Mouse (Mus musculus) kidney, adult 2 months (tissue): ENCODE measurements around the gene Hist1h2aa. TPM values are rescaled to one million over a fixed set of nuclear protein-coding genes. Genes with fewer than 3 reads are reported as not detected.
A peak's percentile ranks its signal among the peaks of the same experiment; 100 is the strongest.

Experiments used
- DNase-seq: peaks from one replicate; pipeline ENCODE4 v3.0.0; 2021
- H3K27ac ChIP-seq: fragments of 200-500 bp; 2 replicates; pipeline ENCODE4 v1.5.1; 2012; ENCODE audit warnings: low read depth, low read length, control low read depth, inconsistent platforms; ENCODE audit not compliant: insufficient read depth
- H3K27me3 ChIP-seq: fragments of 200-500 bp; replicated peaks from 2 replicates; pipeline ENCODE4 v1.6.1; 2012; ENCODE audit warnings: mild to moderate bottlenecking, moderate library complexity, low read length, inconsistent platforms; ENCODE audit not compliant: control insufficient read depth, insufficient read depth
- H3K36me3 ChIP-seq: fragments of 200-500 bp; 2 replicates; pipeline ENCODE4 v1.6.1; 2012; ENCODE audit warnings: mild to moderate bottlenecking, moderate library complexity, low read length, inconsistent platforms; ENCODE audit not compliant: control insufficient read depth, insufficient read depth
- H3K4me1 ChIP-seq: fragments of 200-500 bp; 2 replicates; pipeline ENCODE4 v1.6.1; 2011; ENCODE audit warnings: low read length; ENCODE audit not compliant: control insufficient read depth, insufficient read depth
- H3K4me3 ChIP-seq: fragments of 200-500 bp; 2 replicates; pipeline ENCODE4 v1.5.1; 2011; ENCODE audit warnings: mild to moderate bottlenecking, low read depth, low read length, control low read depth; ENCODE audit not compliant: insufficient read depth
- CTCF ChIP-seq: fragments of 200-500 bp; conservative IDR thresholded peaks from 2 replicates; pipeline ENCODE4 v1.5.1; 2011; ENCODE audit warnings: low read depth, mild to moderate bottlenecking, control low read depth, low read length, moderate library complexity, mixed read lengths; ENCODE audit not compliant: insufficient read depth, insufficient read length
- POLR2A ChIP-seq: fragments of 200-500 bp; IDR thresholded peaks from one replicate; pipeline ENCODE4 v1.6.1; 2011; ENCODE audit warnings: low read depth, low read length, control low read depth
- WGBS: fragments of 180-500 bp; shearing (Covaris S2); methylation state at CpG from one replicate; pipeline ENCODE4 v1.1.7; 2018; 5-methylcytosine and 5-hydroxymethylcytosine counted together
- polyA plus RNA-seq: library from polyadenylated mRNA; depleted of rRNA; stranded (reverse); fragments of >200 nt; gene quantifications from 2 replicates; pipeline ENCODE4 v1.2.3, GENCODE M21; 2012; rRNA removed

Hist1h2aa gene
- not detected in 2 replicates for polyA plus RNA-seq

DNA sequence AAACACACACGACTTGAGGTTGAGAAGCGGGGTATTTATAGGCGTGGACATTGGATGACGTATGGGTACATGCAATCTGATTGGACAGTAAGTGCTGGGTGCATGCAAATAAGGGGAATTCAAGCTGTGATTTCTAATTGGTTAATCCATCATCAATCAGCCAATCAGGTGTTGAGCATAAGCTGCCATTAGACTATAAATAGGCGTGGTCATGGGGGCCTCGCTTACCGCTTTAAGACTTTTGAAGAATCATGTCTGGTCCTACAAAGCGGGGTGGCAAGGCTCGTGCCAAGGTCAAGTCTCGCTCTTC is at the start of gene Hist1h2aa:
Gene Hist1h2aa (plus strand): TSS at position 252 of the 310 bp plus-strand sequence.
- Histone ChIP-seq H3K36me3 (no peaks in the 10 kb centered on the region), H3K4me3 (no peak within 1 kb of the TSS), H3K27me3 (no peaks in the 10 kb centered on the region), H3K27ac (no peak within 1 kb of the TSS), H3K4me1 (no peaks in the 10 kb centered on the region)
- TF ChIP-seq POLR2A, result no peak
- TF ChIP-seq CTCF, result no peak
- 95% methylated on average over 10 of the region's 10 CpGs for WGBS
- DNase-seq, result no peak

DNA sequence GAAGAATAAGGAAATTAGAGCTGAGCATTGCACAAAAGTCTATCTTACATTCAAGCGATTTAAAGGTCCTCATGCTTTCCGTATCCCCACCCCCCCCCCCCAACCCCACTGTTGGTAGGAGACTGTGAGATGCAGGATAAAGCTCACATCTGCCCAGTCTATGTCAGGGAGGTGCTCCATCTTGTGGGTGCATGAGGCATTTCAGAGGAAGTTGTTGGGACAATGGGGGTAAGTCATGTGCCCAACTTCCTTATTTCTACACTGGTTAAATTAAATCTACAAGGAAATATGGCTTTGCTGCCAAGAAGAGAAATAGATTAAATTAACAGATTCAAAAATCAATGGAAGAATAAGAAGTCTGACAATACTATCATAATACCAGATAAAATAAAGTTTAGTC is 48.7 kb upstream of the Hist1h2aa start:
- DNase-seq, result peak; percentile 25
- H3K4me3 ChIP-seq, result no peak overlapping the region
- no peaks in the 10 kb centered on the region for H3K27me3 ChIP-seq
- peaks cover 11% of the 10 kb centered on the region; the same call in 1 of the 2 replicates for H3K36me3 ChIP-seq
- no peak overlapping the region for H3K27ac ChIP-seq
- TF ChIP-seq POLR2A (no peak), CTCF (peak; percentile 72)
- 36% methylated on average over 2 of the region's 2 CpGs for WGBS
- H3K4me1 ChIP-seq, result no peaks in the 10 kb centered on the region; the same call in 1 of the 2 replicates

DNA sequence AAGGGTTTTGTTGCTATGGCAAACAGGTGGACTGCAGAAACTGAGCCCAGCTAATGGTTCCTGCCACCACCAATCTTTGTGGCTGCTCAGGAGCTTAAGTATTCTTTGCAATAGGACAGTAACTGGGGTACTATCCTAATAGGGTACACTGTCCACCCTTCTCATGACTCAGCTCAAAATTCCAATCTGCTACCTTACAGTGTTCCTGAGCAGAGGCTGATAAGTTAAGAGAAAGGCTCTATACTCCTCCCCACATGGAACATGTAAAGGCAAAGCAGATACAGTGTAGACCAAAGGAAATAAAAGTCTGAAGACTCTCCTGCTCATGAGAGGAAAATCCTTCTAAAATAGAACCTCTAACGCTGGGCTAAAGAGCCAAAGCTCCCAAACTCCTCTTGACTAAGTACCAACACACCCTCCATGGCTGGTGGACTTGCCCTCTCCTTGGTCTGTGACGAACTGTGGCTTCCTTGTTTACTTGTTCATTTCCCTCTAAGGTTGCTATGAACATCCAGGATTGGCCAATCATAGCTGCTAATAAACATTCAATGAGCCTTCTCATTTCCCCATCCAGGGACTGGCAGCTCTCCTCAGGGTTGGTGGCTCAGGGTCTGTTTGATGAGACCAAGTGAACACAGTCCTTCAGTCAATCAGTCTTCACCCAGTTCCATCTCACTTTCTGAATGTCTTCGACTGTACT is 47.1 kb upstream of the Hist1h2aa start:
- Histone ChIP-seq H3K27me3 (no peaks in the 10 kb centered on the region), H3K36me3 (peaks cover 12% of the 10 kb centered on the region; the same call in 1 of the 2 replicates), H3K4me1 (no peaks in the 10 kb centered on the region; the same call in 1 of the 2 replicates), H3K4me3 (no peak overlapping the region), H3K27ac (no peak overlapping the region)
- TF ChIP-seq POLR2A, result no peak
- no peak for TF ChIP-seq CTCF
- no peak for DNase-seq
- WGBS, result 81% methylated on average over 3 of the region's 3 CpGs

DNA sequence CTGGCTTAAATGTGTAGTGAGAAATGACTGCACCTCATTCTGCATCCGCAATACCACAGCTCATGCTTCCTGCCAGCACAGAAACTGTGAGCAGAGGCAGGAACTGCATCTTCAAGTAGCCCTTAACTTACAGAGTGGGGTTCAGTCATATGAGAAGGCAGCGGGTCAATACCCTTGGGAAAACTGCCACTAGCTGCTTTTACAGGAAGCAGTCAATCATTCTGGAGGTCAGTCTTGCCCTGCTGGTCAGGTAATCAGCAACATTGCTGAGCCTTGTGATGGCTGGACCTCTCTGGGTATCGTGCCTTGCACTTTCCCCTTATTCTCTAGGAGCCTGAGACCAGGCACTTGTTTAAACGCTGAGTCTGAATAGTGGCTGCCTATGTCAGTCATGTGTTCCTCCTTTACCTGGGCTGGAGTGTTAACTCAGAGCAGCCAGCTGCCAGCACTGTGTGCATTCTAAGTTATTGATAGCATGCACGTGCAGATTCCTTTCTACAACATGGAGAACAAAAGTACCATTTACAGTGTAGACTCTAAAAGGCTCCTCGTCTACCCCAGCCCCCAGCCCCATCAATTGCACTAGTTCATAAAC is 45.2 kb upstream of the Hist1h2aa start:
- Histone ChIP-seq H3K27me3 (no peaks in the 10 kb centered on the region), H3K36me3 (peaks cover 10% of the 10 kb centered on the region; the same call in 1 of the 2 replicates), H3K4me1 (no peaks in the 10 kb centered on the region; the same call in 1 of the 2 replicates), H3K27ac (no peak overlapping the region), H3K4me3 (no peak overlapping the region)
- WGBS, result 38% methylated on average over 6 of the region's 6 CpGs
- DNase-seq, result peak; percentile 77
- TF ChIP-seq CTCF (no peak), POLR2A (no peak)

DNA sequence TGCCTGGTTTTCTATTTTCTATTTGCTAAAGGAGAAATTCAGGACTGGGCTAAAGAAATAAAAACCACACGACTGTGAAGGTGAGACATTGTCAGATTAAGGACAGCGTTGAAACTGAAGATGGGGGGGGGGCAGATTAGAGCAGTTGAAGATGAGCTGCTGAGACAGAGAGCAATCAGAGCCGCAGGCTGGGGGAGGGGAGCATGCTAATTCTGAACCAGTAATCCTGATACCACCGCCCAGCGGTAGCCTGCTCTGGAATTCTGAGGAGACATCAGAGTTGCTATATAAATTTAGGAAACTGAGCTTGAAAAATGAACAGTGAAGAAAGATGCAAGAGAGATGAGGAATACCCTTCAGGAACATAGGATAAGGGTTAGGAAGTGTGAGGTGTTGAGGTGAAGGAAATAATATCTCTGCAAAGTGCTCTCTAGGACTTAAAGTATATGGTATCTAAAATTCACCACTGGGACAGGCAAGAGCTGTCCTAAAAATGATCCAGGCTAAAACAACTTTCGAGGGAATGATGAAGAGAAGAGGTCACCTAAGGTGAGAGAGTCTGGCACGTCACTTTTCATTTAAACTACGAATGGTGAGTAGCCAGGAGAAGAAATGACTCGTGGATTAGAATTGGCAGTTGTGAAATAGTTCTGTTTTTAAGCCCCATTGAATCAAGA is 41.5 kb upstream of the Hist1h2aa start:
- TF ChIP-seq CTCF (no peak), POLR2A (no peak)
- no peak overlapping the region for H3K27ac ChIP-seq
- 42% methylated on average over 9 of the region's 9 CpGs for WGBS
- H3K27me3 ChIP-seq, result no peaks in the 10 kb centered on the region
- H3K4me1 ChIP-seq, result no peaks in the 10 kb centered on the region; the same call in 1 of the 2 replicates
- no peak overlapping the region for H3K4me3 ChIP-seq
- no peak for DNase-seq
- H3K36me3 ChIP-seq, result peaks cover 10% of the 10 kb centered on the region; the same call in 1 of the 2 replicates

DNA sequence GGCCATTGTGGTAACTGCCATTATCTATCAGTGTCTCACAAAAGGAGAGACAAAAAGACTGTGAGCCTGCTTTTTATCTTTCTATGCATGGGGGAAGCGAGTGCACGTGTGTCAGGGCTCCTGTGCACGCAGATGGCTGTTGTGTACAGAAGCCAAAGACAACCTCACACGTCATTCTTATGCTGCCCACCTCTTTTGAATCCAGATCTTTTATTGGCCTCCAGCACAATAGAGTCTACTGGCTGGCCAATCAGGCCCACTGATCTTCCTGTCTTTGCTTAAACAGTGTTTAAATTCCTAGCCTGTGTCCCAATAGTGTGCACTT is 41.0 kb upstream of the Hist1h2aa start:
- no peak for TF ChIP-seq POLR2A
- no peak for TF ChIP-seq CTCF
- 83% methylated on average over 4 of the region's 4 CpGs for WGBS
- H3K27me3 ChIP-seq, result no peaks in the 10 kb centered on the region

DNA sequence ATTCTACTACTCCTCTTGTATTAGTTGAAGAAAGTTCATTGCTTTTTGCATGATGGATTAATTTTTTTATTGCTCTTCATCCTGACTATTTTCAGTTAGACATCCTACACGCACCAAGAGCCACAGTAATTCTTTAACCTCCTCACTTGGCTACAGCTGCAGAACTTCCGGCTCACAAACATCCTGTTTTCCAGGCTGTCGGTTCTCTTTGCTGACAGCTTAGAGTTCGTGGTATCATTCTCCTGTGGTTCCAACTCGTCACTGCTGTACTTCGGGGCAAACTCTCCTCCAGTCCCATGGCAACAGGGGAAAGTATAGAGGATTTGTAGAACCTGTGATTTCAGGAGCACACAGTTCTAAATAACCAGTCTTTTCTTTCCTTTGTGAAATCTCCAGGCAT is 36.0 kb upstream of the Hist1h2aa start:
- DNase-seq, result peak; percentile 52
- TF ChIP-seq CTCF, result no peak
- TF ChIP-seq POLR2A, result no peak
- no peaks in the 10 kb centered on the region for H3K27me3 ChIP-seq
- no peak overlapping the region for H3K27ac ChIP-seq
- H3K36me3 ChIP-seq, result peaks cover 2% of the 10 kb centered on the region; the same call in 1 of the 2 replicates
- no peaks in the 10 kb centered on the region; the same call in 1 of the 2 replicates for H3K4me1 ChIP-seq
- no peak overlapping the region for H3K4me3 ChIP-seq
- 8% methylated on average over 6 of the region's 6 CpGs for WGBS

More for the DNA sequence above, 41.0 kb upstream of the Hist1h2aa start:
- Histone ChIP-seq H3K4me3 (no peak overlapping the region), H3K4me1 (no peaks in the 10 kb centered on the region; the same call in 1 of the 2 replicates), H3K36me3 (peaks cover 10% of the 10 kb centered on the region; the same call in 1 of the 2 replicates), H3K27ac (no peak overlapping the region)
- DNase-seq, result no peak
